Mouse (Mus musculus) liver, adult 2 months (tissue): ENCODE results near the gene Tcf7l1.

Experiments
- CTCF ChIP-seq: fragments of 200-500 bp; IDR thresholded peaks from 2 replicates; pipeline ENCODE4 v1.5.1; 2011; ENCODE audit warnings: low read depth, low read length, control low read depth
- POLR2A ChIP-seq: fragments of 200-500 bp; IDR thresholded peaks from 2 replicates; pipeline ENCODE4 v1.6.1; 2011; ENCODE audit warnings: low read length, control low read depth; ENCODE audit not compliant: insufficient read depth; ENCODE audit errors: extremely low read depth

GRCm38 (mm10) chr6:72794870-72795269 lies 5.8 kb upstream of the Tcf7l1 start:
- TF ChIP-seq CTCF (no peak), POLR2A (no peak)
